Mouse (Mus musculus) duodenum, adult 2 months (tissue): Measurements from ENCODE around the gene Gcfc2. TPM values are rescaled to one million over a fixed set of nuclear protein-coding genes. Genes with fewer than 3 reads are reported as not detected.

Source experiments
- polyA plus RNA-seq: library from polyadenylated mRNA; depleted of rRNA; stranded (reverse); fragments of >200 nt; gene quantifications from 2 replicates; pipeline ENCODE4 v1.2.3, GENCODE M21; 2012; ENCODE audit warnings: low replicate concordance; rRNA removed

The Gcfc2 gene
- polyA plus RNA-seq: 0.36 and 0.51 TPM in 2 replicates

DNA sequence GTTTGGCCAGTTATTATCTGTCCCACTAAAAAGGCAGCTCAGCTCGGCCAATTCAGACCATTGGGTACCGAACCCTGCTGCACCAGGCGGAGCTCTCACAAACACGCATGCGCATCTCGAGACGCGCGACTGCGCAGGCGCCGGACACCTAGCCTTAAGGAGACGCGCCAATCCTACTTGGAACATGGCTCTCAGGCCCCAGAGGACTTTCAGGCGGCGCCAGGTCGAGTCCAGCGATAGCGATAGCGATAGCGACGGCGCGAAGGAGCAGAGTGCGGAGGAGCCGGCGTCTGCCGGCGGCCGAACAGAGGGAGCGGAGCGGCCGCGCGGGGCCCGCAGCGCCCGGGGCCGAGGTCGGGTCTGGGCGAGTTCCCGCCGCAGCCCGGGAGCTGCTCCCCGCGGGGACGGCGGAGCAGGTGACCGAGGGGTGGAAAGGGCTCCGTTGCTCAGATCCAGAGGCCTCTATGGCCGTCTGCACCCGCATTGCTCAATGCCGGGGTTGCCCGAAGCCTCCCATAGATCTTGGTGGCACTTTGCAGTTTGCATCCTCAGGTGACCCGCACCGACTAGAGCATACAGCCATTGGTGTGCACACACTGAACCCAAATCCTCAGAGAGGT lies at the start of gene Gcfc2:
Gcfc2 (plus strand) TSS at position 147 of the 620 bp plus-strand sequence.

DNA sequence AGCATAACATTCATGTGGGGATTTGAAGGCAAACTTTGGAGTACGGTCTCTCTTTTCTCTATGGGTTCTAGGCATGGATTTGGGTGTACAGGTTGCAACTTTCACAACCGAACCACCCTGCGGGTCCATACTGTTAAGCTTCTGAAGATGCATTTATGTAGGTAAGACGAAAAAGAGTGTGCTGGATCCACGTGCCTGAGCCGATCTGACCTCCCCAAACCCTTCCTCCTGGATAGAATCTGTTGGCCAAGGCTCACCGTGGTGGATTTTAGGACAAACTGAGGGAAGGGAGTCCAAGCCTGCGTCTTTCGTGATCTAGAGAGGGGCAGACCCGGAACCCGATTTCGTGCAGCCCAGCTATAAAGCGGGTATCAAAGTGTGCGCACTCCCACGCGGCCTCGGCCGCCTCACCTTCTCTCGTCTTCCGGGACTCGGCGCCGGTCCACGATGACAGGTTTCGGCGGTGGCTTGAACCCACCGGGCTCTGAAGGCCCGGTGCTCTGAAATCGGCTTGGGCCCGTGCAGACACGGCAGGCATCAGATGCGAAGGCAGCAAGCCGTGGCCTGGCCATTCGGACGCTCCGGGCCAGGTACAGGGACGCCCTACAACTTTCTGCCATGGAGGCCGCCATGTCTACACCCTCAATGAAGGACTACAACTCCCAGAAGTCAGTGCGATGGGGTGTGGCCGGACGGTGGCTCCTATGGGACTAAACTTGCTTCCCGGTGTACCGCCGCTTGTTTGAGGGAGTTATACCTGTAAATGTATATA lies 42.0 kb downstream of the Gcfc2 start, which contains the start of gene Mrpl19:
Mrpl19 (minus strand) TSS at position 663 of the 772 bp plus-strand sequence.

Other genes starting within 250 kb of the Gcfc2 start
- gene Mrpl19, start 42.3 kb downstream of the Gcfc2 start, polyA plus RNA-seq: 1.7 and 3.9 TPM in 2 replicates
- gene Eva1a, start 117.4 kb downstream of the Gcfc2 start, polyA plus RNA-seq: 4.4 and 4.6 TPM in 2 replicates